Mouse (Mus musculus) heart, postnatal 14 days (tissue): ENCODE data around the gene Pbx4. TPM values are rescaled to one million over a fixed set of nuclear protein-coding genes. Genes with fewer than 3 reads are reported as not detected.

Experiments
- DNase-seq, 2 experiments: peaks; one replicate each; pipeline ENCODE4 v3.0.0; 2021 to 2022
- intact Hi-C: fragments of 180-260 bp; cut with DNase I; formaldehyde crosslinking; loops from one replicate; pipeline ENCODE4 v1.15.1; 2025
- total RNA-seq, 2 experiments: library from RNA; stranded (reverse); gene quantifications; 2 replicates each; pipeline ENCODE4 v1.2.3; 2021

The Pbx4 gene
- total RNA-seq, 2 experiments from 2014 or later: 0.41 TPM; not detected in 1

DNA sequence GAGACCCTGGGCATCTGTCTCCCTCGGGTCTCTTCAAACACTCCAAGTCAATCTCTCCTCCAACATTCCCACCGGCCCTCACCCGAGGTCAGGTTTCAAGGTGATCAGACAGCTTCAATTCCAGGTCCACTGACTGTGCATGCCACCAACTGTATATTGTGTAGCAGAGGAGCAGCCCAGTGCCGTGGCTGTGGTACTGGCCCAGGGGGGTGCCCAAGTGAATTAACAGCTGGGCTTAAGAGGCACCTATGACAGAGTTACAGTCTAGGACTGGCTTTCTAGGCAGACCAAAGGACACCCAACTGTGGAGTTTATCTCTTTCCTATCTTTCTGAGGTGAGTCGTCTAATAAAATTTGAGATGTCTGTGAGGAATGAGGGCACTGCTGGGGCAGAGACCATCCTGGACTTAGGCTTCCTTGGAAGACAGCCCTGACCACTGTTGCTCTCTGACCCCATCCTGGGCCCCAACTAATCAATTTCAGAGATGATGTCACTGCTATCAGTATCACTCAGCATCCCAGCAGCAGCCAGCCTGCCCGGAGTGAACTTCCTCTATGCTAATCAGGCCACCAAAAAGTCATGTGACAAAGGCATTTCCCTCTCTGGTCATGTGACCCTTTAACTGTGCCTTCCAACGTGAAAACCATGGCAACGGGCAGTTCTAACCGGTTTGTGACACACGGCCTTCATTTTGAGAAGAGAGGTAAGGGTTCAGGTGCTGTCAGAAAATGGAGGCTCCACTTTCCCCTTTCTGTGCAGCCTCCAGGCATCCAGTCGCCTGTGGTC is 87.8 kb downstream of the Pbx4 start:
- intact Hi-C loops: loop anchor here (1.0 to 5.0 kb wide), 5 partner anchors 48 to 246 kb away; partner anchors contain the start of gene Ncan
- peak; percentile 23 to 69 for DNase-seq

DNA sequence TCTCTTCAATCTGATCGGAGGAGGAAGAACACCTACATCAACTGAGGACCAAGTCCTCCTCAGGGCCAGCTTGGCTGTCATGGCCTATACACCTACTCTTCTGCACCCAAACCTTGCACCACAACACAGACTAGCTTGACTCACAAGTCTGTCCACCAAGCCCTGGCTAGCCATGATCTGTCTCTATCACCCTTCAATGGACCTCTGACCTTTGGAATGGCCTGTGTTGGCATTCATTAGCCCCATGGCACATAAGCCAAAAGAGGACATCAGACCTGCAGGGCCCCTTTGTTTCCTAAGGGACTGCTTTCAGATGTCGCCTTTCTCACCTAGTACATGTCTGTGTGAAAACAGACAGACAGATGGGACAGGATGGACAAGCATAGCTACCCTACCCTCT is 88.8 kb downstream of the Pbx4 start:
- intact Hi-C loops: no loop called here
- no peak for DNase-seq

Other genes starting within 250 kb of the Pbx4 start
- 1 to 10 TPM; 8.2 to 8.6 TPM for gene Zfp868, start 206.9 kb upstream of the Pbx4 start, total RNA-seq
- gene Zfp964, start 178.0 kb upstream of the Pbx4 start, total RNA-seq: 1 to 10 TPM; 1.3 to 1.9 TPM
- 10 to 100 TPM; 12.7 to 13.5 TPM for gene Zfp869, start 121.8 kb upstream of the Pbx4 start, total RNA-seq
- gene Zfp963, start 82.5 kb upstream of the Pbx4 start, total RNA-seq: 1 to 10 TPM; 3.3 to 3.9 TPM
- 1 to 10 TPM; 1.9 to 2.2 TPM for gene Gm20422, start 57.6 kb upstream of the Pbx4 start, total RNA-seq
- 10 to 100 TPM; 17.8 to 19.3 TPM for gene Atp13a1, start 41.3 kb upstream of the Pbx4 start, total RNA-seq
- 10 to 100 TPM; 19.5 to 19.8 TPM for gene Zfp866, start 41.3 kb upstream of the Pbx4 start, total RNA-seq
- 1 to 10 TPM; 4.5 to 4.6 TPM for gene Gmip, start 23.8 kb upstream of the Pbx4 start, total RNA-seq
- under 1 TPM; 0.45 to 0.59 TPM for gene Lpar2, start 10.1 kb upstream of the Pbx4 start, total RNA-seq
- 1 to 10 TPM; 1.7 TPM for gene Cilp2, start 55.2 kb downstream of the Pbx4 start, total RNA-seq
- not detected for gene Tssk6, start 69.7 kb downstream of the Pbx4 start, total RNA-seq
- 100 to 1,000 TPM; 404 to 405 TPM for gene Ndufa13, start 70.1 kb downstream of the Pbx4 start, total RNA-seq
- gene Yjefn3, start 70.2 kb downstream of the Pbx4 start, total RNA-seq: 10 to 100 TPM; 10.4 to 10.7 TPM
- gene Gatad2a, start 163.9 kb downstream of the Pbx4 start, total RNA-seq: 10 to 100 TPM; 41.7 to 41.9 TPM
- 10 to 100 TPM; 39.3 to 40.3 TPM for gene Mau2, start 210.2 kb downstream of the Pbx4 start, total RNA-seq
- 10 to 100 TPM; 19.1 to 19.4 TPM for gene Sugp1, start 210.3 kb downstream of the Pbx4 start, total RNA-seq
- 1 to 10 TPM in 1 of 2 experiments, under 1 TPM in 1; 0.46 to 1.5 TPM for gene Tm6sf2, start 240.4 kb downstream of the Pbx4 start, total RNA-seq